In genomic region chr15:4821161-4821560, GRCm38 (mm10) we compare ENCODE assay signal across 22 mouse cellular contexts.
"Had no signal": no experiment of that assay in that cellular context is flagged by ENCODE, and none has a peak within 500 bp of the region (broad histone marks: within the 10 kb centered on the region; RNA-seq: fewer than 3 reads in every experiment).

No protein-coding gene starts in this region.

- H3K4me3 ChIP-seq: heart, embryonic 10.5 days; heart, embryonic 12.5 days; hindbrain, embryonic 13.5 days; hindbrain, embryonic 15.5 days; kidney, embryonic 15.5 days; limb, embryonic 13.5 days; limb, embryonic 15.5 days; liver, embryonic 12.5 days had no signal

- DNase-seq: gastrocnemius, postnatal 14 days; heart, postnatal 10 days; heart, postnatal 36 days; kidney, adult 11 months; kidney, adult 2 months; kidney, adult 9 months; kidney, postnatal 14 days; kidney, postnatal 36 days; layer of hippocampus, adult 9-11 months; layer of hippocampus, postnatal 36 days; left cerebral cortex, postnatal 4 days had no signal

- H3K27ac ChIP-seq: heart, embryonic 10.5 days; hindbrain, embryonic 13.5 days; hindbrain, embryonic 15.5 days; hindbrain, postnatal 0 days; kidney, embryonic 15.5 days; kidney, postnatal 0 days; limb, embryonic 13.5 days; limb, embryonic 15.5 days; liver, embryonic 12.5 days; liver, embryonic 14.5 days had no signal
